Mouse (Mus musculus) MEL (cell line): ENCODE data around the gene Itpk1.

ENCODE experiments used
- CHD1 ChIP-seq: IDR thresholded peaks from 2 replicates; pipeline ENCODE4 v1.6.1; 2012; ENCODE audit warnings: low read depth, mild to moderate bottlenecking, inconsistent platforms, low read length, improper control_type of control experiment
- CTCF ChIP-seq, 3 experiments: IDR thresholded peaks in 2 of 3; conservative IDR thresholded peaks in 1 of 3; 2 replicates each; pipeline ENCODE4 v1.5.1; 2011 to 2012; ENCODE audit warnings: low read length in 3 of 3, low read depth in 2 of 3, mild to moderate bottlenecking in 2 of 3, improper control_type of control experiment in 1 of 3, inconsistent platforms in 1 of 3, mixed read lengths in 1 of 3, moderate library complexity in 1 of 3; ENCODE audit not compliant: control insufficient read depth in 1 of 3, insufficient read depth in 1 of 3, poor library complexity in 1 of 3, severe bottlenecking in 1 of 3
- POLR2A ChIP-seq, 2 experiments: IDR thresholded peaks; 2 replicates each; pipeline ENCODE4 v1.6.1; 2011 to 2012; ENCODE audit warnings: low read length in 2 of 2, mild to moderate bottlenecking in 2 of 2, control low read depth in 1 of 2, improper control_type of control experiment in 1 of 2, low read depth in 1 of 2, moderate library complexity in 1 of 2; ENCODE audit not compliant: control insufficient read depth in 1 of 2, insufficient read depth in 1 of 2, poor library complexity in 1 of 2
- TBP ChIP-seq: IDR thresholded peaks from 2 replicates; pipeline ENCODE4 v1.8.0; 2011; ENCODE audit warnings: low read depth, low read length, improper control_type of control experiment
- USF2 ChIP-seq, 2 experiments: IDR thresholded peaks; 2 replicates each; pipeline ENCODE4 v1.6.1; 2011 to 2012; ENCODE audit warnings: improper control_type of control experiment in 2 of 2, low read length in 2 of 2, borderline replicate concordance in 1 of 2, inconsistent platforms in 1 of 2, low read depth in 1 of 2, mild to moderate bottlenecking in 1 of 2; ENCODE audit not compliant: insufficient read depth in 1 of 2

GRCm38 (mm10) chr12:102627545-102627944 lies 77.2 kb downstream of the Itpk1 start:
- TF ChIP-seq CTCF (IDR thresholded peaks at IDR 0.05 in 2 of 3, conservative IDR thresholded peaks at IDR 0.05 in 1 of 3; ENCODE audit: control insufficient read depth in 1 of 3, insufficient read depth in 1 of 3, low read depth in 2 of 3, low read length in 3 of 3, poor library complexity in 1 of 3, severe bottlenecking in 1 of 3) (no peak; a peak in 1 of 6 replicates), POLR2A (IDR thresholded peaks at IDR 0.05; ENCODE audit: control insufficient read depth in 1 of 2, insufficient read depth in 1 of 2, low read depth in 1 of 2, low read length in 2 of 2, poor library complexity in 1 of 2) (no peak), CHD1 (no peak), USF2 (IDR thresholded peaks at IDR 0.05; ENCODE audit: borderline replicate concordance in 1 of 2, insufficient read depth in 1 of 2, low read depth in 1 of 2, low read length in 2 of 2) (no peak), TBP (no peak)
